Mouse (Mus musculus) kidney, embryonic 16.5 days (tissue): ENCODE measurements around the gene Olfr1423. TPM values are rescaled to one million over a fixed set of nuclear protein-coding genes. Genes with fewer than 3 reads are reported as not detected.
"Not testable (repeated sequence)": the region's sequence is repeated elsewhere in the genome, so short reads cannot be mapped to it uniquely, and the experiment has no call there.

Experiments used
- ATAC-seq: fragments of 200-750 bp; cut with Nextera tagmentation; 2 replicates; pipeline ENCODE4 v1.8.0; 2017; ENCODE audit warnings: moderate TSS enrichment; ENCODE audit not compliant: low FRiP score, low TSS enrichment
- H3K27ac ChIP-seq: fragments of 300-500 bp; sonication (generic); 2 replicates; pipeline ENCODE4 v1.5.1; 2014; ENCODE audit warnings: low read length
- H3K27me3 ChIP-seq: fragments of 300-500 bp; sonication (generic); 2 replicates; pipeline ENCODE4 v1.6.1; 2014; ENCODE audit warnings: low read length, control low read depth, mixed read lengths; ENCODE audit not compliant: insufficient read depth
- H3K36me3 ChIP-seq: fragments of 300-500 bp; sonication (generic); 2 replicates; pipeline ENCODE4 v1.6.1; 2014; ENCODE audit warnings: low read length, control low read depth, mixed read lengths; ENCODE audit not compliant: insufficient read depth
- H3K4me1 ChIP-seq: fragments of 300-500 bp; sonication (generic); 2 replicates; pipeline ENCODE4 v1.6.1; 2014; ENCODE audit warnings: low read length, control low read depth, mixed read lengths; ENCODE audit not compliant: insufficient read depth
- H3K4me2 ChIP-seq: fragments of 300-500 bp; sonication (generic); replicated peaks from 2 replicates; pipeline ENCODE4 v1.6.1; 2014; ENCODE audit warnings: low read depth, low read length
- H3K4me3 ChIP-seq: fragments of 300-500 bp; sonication (generic); 2 replicates; pipeline ENCODE4 v1.5.1; 2014; ENCODE audit warnings: mild to moderate bottlenecking, low read length
- H3K9ac ChIP-seq: fragments of 300-500 bp; sonication (generic); replicated peaks from 2 replicates; pipeline ENCODE4 v1.6.1; 2014; ENCODE audit warnings: low read length
- H3K9me3 ChIP-seq: fragments of 300-500 bp; sonication (generic); 2 replicates; pipeline ENCODE4 v1.6.1; 2016; ENCODE audit warnings: low read length, control low read depth
- WGBS: fragments of 180-500 bp; shearing (Covaris S2); extraction: QIAGEN DNeasy Blood & Tissue Kit; methylation state at CpG from one replicate; pipeline ENCODE4 v1.1.7; 2014; 5-methylcytosine and 5-hydroxymethylcytosine counted together
- polyA plus RNA-seq: library from polyadenylated mRNA; unstranded; fragments of >200 nt; fragmentation: Nextera tagmentation; extraction: Ambion mirVana; gene quantifications from 2 replicates; pipeline ENCODE4 v1.2.1, GENCODE M21; 2015

Gene Olfr1423
- polyA plus RNA-seq, 1 experiment from 2014 or later: not detected

GRCm38 (mm10) chr19:12001686-12002085, 39.4 kb downstream of the Olfr1423 start:
- H3K4me2 ChIP-seq: no peak overlapping the region; the same call in 1 of the 2 replicates
- no peaks in the 10 kb centered on the region for H3K27me3 ChIP-seq
- no peaks in the 10 kb centered on the region for H3K36me3 ChIP-seq
- H3K4me3 ChIP-seq: no peak overlapping the region
- no peak overlapping the region for H3K9ac ChIP-seq
- no peak overlapping the region for H3K27ac ChIP-seq
- 30% methylated on average over 3 of the region's 3 CpGs for WGBS
- H3K9me3 ChIP-seq: no peaks in the 10 kb centered on the region
- H3K4me1 ChIP-seq: peaks cover 12% of the 10 kb centered on the region; the same call in 1 of the 2 replicates
- no peak for ATAC-seq

GRCm38 (mm10) chr19:11995722-11996448, 45.2 kb downstream of the Olfr1423 start:
- 41% methylated on average over 2 of the region's 2 CpGs for WGBS
- H3K27ac ChIP-seq: no peak overlapping the region
- no peaks in the 10 kb centered on the region for H3K4me1 ChIP-seq
- H3K36me3 ChIP-seq: peaks cover 37% of the 10 kb centered on the region
- H3K4me2 ChIP-seq: no peak overlapping the region
- ATAC-seq: no peak
- no peaks in the 10 kb centered on the region for H3K9me3 ChIP-seq
- no peaks in the 10 kb centered on the region for H3K27me3 ChIP-seq
- H3K4me3 ChIP-seq: no peak overlapping the region
- H3K9ac ChIP-seq: no peak overlapping the region

- H3K9me3 ChIP-seq: no peaks in the 10 kb centered on the region
- H3K36me3 ChIP-seq: peaks cover 44% of the 10 kb centered on the region
- H3K4me2 ChIP-seq: no peak overlapping the region
- H3K9ac ChIP-seq: no peak overlapping the region
- H3K27me3 ChIP-seq: no peaks in the 10 kb centered on the region
- no peak overlapping the region for H3K27ac ChIP-seq
- H3K4me3 ChIP-seq: no peak overlapping the region
- ATAC-seq: no peak
- WGBS: 89% methylated on average over 6 of the region's 6 CpGs
- H3K4me1 ChIP-seq: no peaks in the 10 kb centered on the region
Observed at GRCm38 (mm10) chr19:11994703-11995431, 46.2 kb downstream of the Olfr1423 start.

GRCm38 (mm10) chr19:11992441-11993029, 48.6 kb downstream of the Olfr1423 start:
- no peak overlapping the region for H3K4me2 ChIP-seq
- H3K4me1 ChIP-seq: no peaks in the 10 kb centered on the region
- peaks cover 57% of the 10 kb centered on the region for H3K36me3 ChIP-seq
- no peaks in the 10 kb centered on the region for H3K9me3 ChIP-seq
- H3K9ac ChIP-seq: no peak overlapping the region
- no peaks in the 10 kb centered on the region for H3K27me3 ChIP-seq
- H3K4me3 ChIP-seq: no peak overlapping the region
- no peak overlapping the region for H3K27ac ChIP-seq
- 87% methylated on average over 10 of the region's 10 CpGs for WGBS
- ATAC-seq: no peak

- H3K4me1 ChIP-seq: no peaks in the 10 kb centered on the region
- WGBS: 91% methylated on average over 9 of the region's 9 CpGs
- no peak overlapping the region for H3K4me3 ChIP-seq
- peaks cover 59% of the 10 kb centered on the region for H3K36me3 ChIP-seq
- H3K27ac ChIP-seq: no peak overlapping the region
- H3K4me2 ChIP-seq: no peak overlapping the region
- no peak for ATAC-seq
- H3K9me3 ChIP-seq: no peaks in the 10 kb centered on the region
- H3K27me3 ChIP-seq: no peaks in the 10 kb centered on the region
- H3K9ac ChIP-seq: no peak overlapping the region
Observed at GRCm38 (mm10) chr19:11992034-11992433, 49.1 kb downstream of the Olfr1423 start.

GRCm38 (mm10) chr19:11989334-11989733, 51.8 kb downstream of the Olfr1423 start:
- Histone ChIP-seq H3K36me3 (peaks cover 62% of the 10 kb centered on the region), H3K9ac (no peak overlapping the region), H3K27me3 (no peaks in the 10 kb centered on the region), H3K4me3 (no peak overlapping the region), H3K4me1 (no peaks in the 10 kb centered on the region), H3K9me3 (no peaks in the 10 kb centered on the region), H3K4me2 (no peak overlapping the region), H3K27ac (no peak overlapping the region)
- ATAC-seq: no peak
- 94% methylated on average over 7 of the region's 7 CpGs for WGBS

- H3K4me1 ChIP-seq: no peaks in the 10 kb centered on the region
Observed at GRCm38 (mm10) chr19:11987841-11988240, 53.3 kb downstream of the Olfr1423 start.

GRCm38 (mm10) chr19:11984614-11985013, 56.5 kb downstream of the Olfr1423 start:
- H3K4me3 ChIP-seq, H3K27ac ChIP-seq, H3K9me3 ChIP-seq, H3K4me1 ChIP-seq, H3K27me3 ChIP-seq, H3K4me2 ChIP-seq, ATAC-seq, H3K9ac ChIP-seq: not testable (repeated sequence)
- 84% methylated on average over 5 of the region's 5 CpGs for WGBS
- peaks cover 71% of the 10 kb centered on the region for H3K36me3 ChIP-seq

More at GRCm38 (mm10) chr19:11987841-11988240, 53.3 kb downstream of the Olfr1423 start:
- H3K4me2 ChIP-seq: no peak overlapping the region
- no peak overlapping the region for H3K4me3 ChIP-seq
- peaks cover 70% of the 10 kb centered on the region for H3K36me3 ChIP-seq
- 97% methylated on average over 3 of the region's 3 CpGs for WGBS
- H3K27me3 ChIP-seq: no peaks in the 10 kb centered on the region
- no peak overlapping the region for H3K27ac ChIP-seq
- H3K9ac ChIP-seq: no peak overlapping the region
- no peaks in the 10 kb centered on the region for H3K9me3 ChIP-seq
- no peak for ATAC-seq
